In genomic region chr10:19094297-19094696, GRCm38 (mm10) we compare ENCODE assay signal across 8 mouse cellular contexts.
DNase-seq lines count a peak whose midpoint lies in the region.

No protein-coding gene starts in this region.

- intact Hi-C loops in heart, postnatal 14 days (cut with DNase I), result no loop called here
- intact Hi-C loops in left cerebral cortex, postnatal 4 days (cut with DNase I), result no loop called here

- DNase-seq in ovary, postnatal 36 days (ENCODE audit: low spot score), result peak; percentile 16
- DNase-seq in ovary, postnatal 14 days (ENCODE audit: low spot score), result no peak
- DNase-seq in adrenal gland, postnatal 25 days, result peak; percentile 20
- peak; percentile 50 to 61 for DNase-seq in heart, postnatal 14 days
- DNase-seq in left cerebral cortex, postnatal 4 days, result peak; percentile 13
- DNase-seq in retina, postnatal 1 day, result peak; percentile 3
- peak; percentile 91 for DNase-seq in thymus, postnatal 4 days
- DNase-seq in cerebellum, adult 11-12 months, result no peak

Comparison
In these comparisons a context has a peak if more than half of its experiments do, and no peak if none do; other contexts are left out.
1. DNase-seq: peak in ovary, postnatal 36 days (single experiment), adrenal gland, postnatal 25 days (single experiment), heart, postnatal 14 days (2 of 2), left cerebral cortex, postnatal 4 days (single experiment), retina, postnatal 1 day (single experiment) and thymus, postnatal 4 days (single experiment); none in ovary, postnatal 14 days (single experiment) and cerebellum, adult 11-12 months (single experiment).